Mouse (Mus musculus): ENCODE measurements around the gene Plekhg6. TPM values are rescaled to one million over a fixed set of nuclear protein-coding genes. Genes with fewer than 3 reads are reported as not detected.

Gene Plekhg6
- polyA plus RNA-seq, 2 experiments, result 0.38 to 0.39 TPM

DNA sequence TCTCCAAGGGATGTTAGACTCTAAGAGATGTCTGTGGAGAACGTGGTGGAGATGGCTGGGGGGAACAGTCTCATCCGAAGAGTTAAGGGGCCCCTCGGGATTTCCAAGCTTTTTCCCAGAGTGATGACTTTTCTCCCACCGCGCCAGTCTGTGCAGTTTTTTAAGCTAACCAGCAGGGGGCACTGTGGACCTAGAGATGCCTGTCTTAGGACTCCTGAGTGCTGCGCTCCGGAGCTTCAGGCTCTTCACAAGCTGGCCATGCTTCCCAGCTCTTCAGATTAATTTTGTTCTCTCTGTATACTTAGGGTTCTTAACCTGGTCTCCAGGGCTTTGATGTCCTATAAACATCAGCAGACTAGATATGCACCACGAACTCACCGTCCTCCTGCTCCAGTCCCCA lies 38.2 kb upstream of the Plekhg6 start:
- Histone ChIP-seq H3K9me3 (ENCODE audit: control insufficient read depth, low read length) (no peaks in the 10 kb centered on the region), H3K27ac (no peak overlapping the region), H3K4me1 (replicated peaks; ENCODE audit: control insufficient read depth in 2 of 2, insufficient read depth in 2 of 2, low read length in 1 of 2) (peaks cover 0 to 6% of the 10 kb centered on the region in 2 experiments; a peak in 2 of 4 replicates), H3K36me3 (replicated peaks; ENCODE audit: control insufficient read depth, insufficient read depth, low read depth) (no peaks in the 10 kb centered on the region), H3K4me3 (ENCODE audit: insufficient read depth in 1 of 2, low read depth in 2 of 2, low read length in 2 of 2) (no peak overlapping the region), H3K9ac (replicated peaks) (no peak overlapping the region), H3K4me2 (ENCODE audit: low read depth) (no peak overlapping the region), H3K27me3 (ENCODE audit: control insufficient read depth, insufficient read depth, low read length) (no peaks in the 10 kb centered on the region; the same call in 1 of the 2 replicates)
- TF ChIP-seq CTCF (IDR thresholded peaks at IDR 0.05; ENCODE audit: low read depth), result peak; percentile 88
- TF ChIP-seq EP300 (IDR thresholded peaks at IDR 0.05; ENCODE audit: low read depth), result no peak
- 0 out of 2 replicates have a peak, but pooled peaks have one; percentile 17 for ATAC-seq (ENCODE audit: insufficient read depth)
- peak; percentile 49 to 57 (median 55) for DNase-seq (ENCODE audit: low read depth in 3 of 3, low spot score in 3 of 3)
- 8% methylated on average over 9 of the region's 9 CpGs for WGBS (ENCODE audit: insufficient replicate concordance)

GRCm38 (mm10) chr6:125413326-125413725 lies 32.7 kb upstream of the Plekhg6 start:
- Histone ChIP-seq H3K4me2 (ENCODE audit: low read depth) (no peak overlapping the region), H3K4me3 (ENCODE audit: insufficient read depth in 1 of 2, low read depth in 2 of 2, low read length in 2 of 2) (no peak overlapping the region), H3K27me3 (ENCODE audit: control insufficient read depth, insufficient read depth, low read length) (no peaks in the 10 kb centered on the region; the same call in 1 of the 2 replicates), H3K27ac (no peak overlapping the region), H3K9ac (replicated peaks) (no peak overlapping the region), H3K9me3 (ENCODE audit: control insufficient read depth, low read length) (no peaks in the 10 kb centered on the region), H3K36me3 (replicated peaks; ENCODE audit: control insufficient read depth, insufficient read depth, low read depth) (no peaks in the 10 kb centered on the region), H3K4me1 (replicated peaks; ENCODE audit: control insufficient read depth in 2 of 2, insufficient read depth in 2 of 2, low read length in 1 of 2) (no peaks in the 10 kb centered on the region)
- WGBS (ENCODE audit: insufficient replicate concordance), result 69% methylated on average over 9 of the region's 9 CpGs
- TF ChIP-seq EP300 (IDR thresholded peaks at IDR 0.05; ENCODE audit: low read depth) (no peak), CTCF (IDR thresholded peaks at IDR 0.05; ENCODE audit: low read depth) (no peak)
- DNase-seq (ENCODE audit: low read depth in 3 of 3, low spot score in 3 of 3) (no peak), ATAC-seq (ENCODE audit: insufficient read depth) (no peak)

DNA sequence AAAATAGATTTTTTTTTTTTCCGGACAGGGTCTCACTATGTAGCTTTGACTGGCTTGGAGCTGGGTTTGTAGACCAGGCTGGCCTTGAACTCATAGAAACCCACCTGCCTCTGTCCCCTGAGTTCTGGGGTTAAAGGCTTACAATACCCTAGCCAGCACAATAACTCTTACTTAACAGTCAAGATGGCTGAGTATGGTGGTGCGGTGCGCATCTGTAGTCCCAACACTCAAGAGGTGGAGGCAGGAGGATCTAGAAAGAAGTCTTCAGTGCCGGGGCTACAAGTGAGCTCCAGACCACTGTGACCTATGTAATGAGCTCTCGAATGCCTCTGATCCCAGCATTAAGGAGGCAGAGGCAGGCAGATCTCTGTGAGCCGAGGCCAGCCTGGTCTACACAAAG lies 31.1 kb upstream of the Plekhg6 start:
- Histone ChIP-seq H3K27me3 (ENCODE audit: control insufficient read depth, insufficient read depth, low read length) (no peaks in the 10 kb centered on the region), H3K27ac (no peak overlapping the region), H3K36me3 (replicated peaks; ENCODE audit: control insufficient read depth, insufficient read depth, low read depth) (no peaks in the 10 kb centered on the region), H3K4me2 (ENCODE audit: low read depth) (no peak overlapping the region), H3K9me3 (ENCODE audit: control insufficient read depth, low read length) (no peaks in the 10 kb centered on the region), H3K4me1 (replicated peaks; ENCODE audit: control insufficient read depth in 2 of 2, insufficient read depth in 2 of 2, low read length in 1 of 2) (no peaks in the 10 kb centered on the region), H3K9ac (replicated peaks) (no peak overlapping the region), H3K4me3 (ENCODE audit: insufficient read depth in 1 of 2, low read depth in 2 of 2, low read length in 2 of 2) (no peak overlapping the region)
- 71% methylated on average over 6 of the region's 6 CpGs for WGBS (ENCODE audit: insufficient replicate concordance)
- TF ChIP-seq CTCF (IDR thresholded peaks at IDR 0.05; ENCODE audit: low read depth) (no peak), EP300 (IDR thresholded peaks at IDR 0.05; ENCODE audit: low read depth) (no peak)
- no peak for DNase-seq (ENCODE audit: low read depth in 3 of 3, low spot score in 3 of 3)
- ATAC-seq (ENCODE audit: insufficient read depth), result no peak

DNA sequence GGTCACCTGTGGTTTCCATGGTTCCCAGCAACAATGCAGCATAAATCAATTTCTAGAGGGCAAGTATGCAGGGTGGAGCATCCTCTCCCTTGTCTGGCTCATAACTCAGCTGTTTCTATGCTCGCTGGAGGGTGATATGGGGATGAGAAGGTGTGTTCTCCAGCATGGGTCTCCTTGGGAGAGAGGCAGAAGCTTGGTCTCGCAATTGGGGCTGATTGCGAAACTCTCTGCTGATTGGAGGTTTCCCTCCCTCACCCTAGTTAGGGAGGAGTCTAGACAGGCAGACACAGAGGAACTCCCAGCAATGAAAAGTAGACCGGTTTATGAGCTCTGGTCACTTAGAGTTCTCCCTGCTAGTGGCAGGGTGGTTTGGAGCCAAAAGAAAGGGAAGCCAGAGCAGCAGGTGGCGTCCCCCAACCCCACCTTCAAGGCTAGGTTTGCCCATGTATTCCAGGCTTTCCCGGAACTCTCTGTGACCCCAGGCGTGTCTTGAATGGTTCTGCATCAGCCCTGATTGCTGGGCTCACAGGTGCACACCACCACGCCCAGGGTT lies 30.5 kb upstream of the Plekhg6 start:
- TF ChIP-seq EP300 (IDR thresholded peaks at IDR 0.05; ENCODE audit: low read depth), result no peak
- TF ChIP-seq CTCF (IDR thresholded peaks at IDR 0.05; ENCODE audit: low read depth), result no peak
- Histone ChIP-seq H3K4me1 (replicated peaks; ENCODE audit: control insufficient read depth in 2 of 2, insufficient read depth in 2 of 2, low read length in 1 of 2) (no peaks in the 10 kb centered on the region), H3K4me3 (ENCODE audit: insufficient read depth in 1 of 2, low read depth in 2 of 2, low read length in 2 of 2) (no peak overlapping the region), H3K9ac (replicated peaks) (no peak overlapping the region), H3K4me2 (ENCODE audit: low read depth) (no peak overlapping the region), H3K9me3 (ENCODE audit: control insufficient read depth, low read length) (no peaks in the 10 kb centered on the region), H3K27ac (no peak overlapping the region), H3K27me3 (ENCODE audit: control insufficient read depth, insufficient read depth, low read length) (no peaks in the 10 kb centered on the region), H3K36me3 (replicated peaks; ENCODE audit: control insufficient read depth, insufficient read depth, low read depth) (no peaks in the 10 kb centered on the region)
- ATAC-seq (ENCODE audit: insufficient read depth) (0 out of 2 replicates have a peak, but pooled peaks have one; percentile 15), DNase-seq (ENCODE audit: low read depth in 3 of 3, low spot score in 3 of 3) (peak in 1 of 3 experiments; percentile 24)
- WGBS (ENCODE audit: insufficient replicate concordance), result 24% methylated on average over 8 of the region's 8 CpGs

DNA sequence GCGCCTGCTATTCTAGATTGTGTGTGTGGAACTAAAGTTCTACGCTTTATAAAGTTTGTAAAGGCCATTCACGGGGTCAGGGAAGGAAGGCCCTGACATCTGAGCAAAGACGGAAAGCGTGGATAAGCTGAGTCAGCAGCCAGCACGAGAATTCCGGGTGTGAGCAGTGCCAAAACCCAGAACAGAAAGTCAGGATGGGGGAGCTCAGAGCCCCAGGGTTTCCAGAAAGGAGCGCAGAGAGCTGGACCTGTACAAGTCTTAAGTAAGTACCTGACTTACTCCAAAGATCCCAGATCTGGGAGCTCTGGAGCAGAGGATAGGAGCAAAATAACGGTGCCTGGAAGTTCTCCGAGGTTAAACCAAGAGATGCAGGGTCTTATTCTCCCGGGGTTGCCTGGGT lies 30.0 kb upstream of the Plekhg6 start:
- ATAC-seq (ENCODE audit: insufficient read depth), result no peak

More for the DNA sequence above, 30.0 kb upstream of the Plekhg6 start:
- Histone ChIP-seq H3K36me3 (replicated peaks; ENCODE audit: control insufficient read depth, insufficient read depth, low read depth) (no peaks in the 10 kb centered on the region), H3K4me3 (ENCODE audit: insufficient read depth in 1 of 2, low read depth in 2 of 2, low read length in 2 of 2) (no peak overlapping the region), H3K27me3 (ENCODE audit: control insufficient read depth, insufficient read depth, low read length) (no peaks in the 10 kb centered on the region), H3K4me1 (replicated peaks; ENCODE audit: control insufficient read depth in 2 of 2, insufficient read depth in 2 of 2, low read length in 1 of 2) (no peaks in the 10 kb centered on the region), H3K9me3 (ENCODE audit: control insufficient read depth, low read length) (no peaks in the 10 kb centered on the region), H3K4me2 (ENCODE audit: low read depth) (no peak overlapping the region), H3K27ac (no peak overlapping the region), H3K9ac (replicated peaks) (no peak overlapping the region)
- no peak for DNase-seq (ENCODE audit: low read depth in 3 of 3, low spot score in 3 of 3)
- WGBS (ENCODE audit: insufficient replicate concordance), result 50% methylated on average over 11 of the region's 11 CpGs
- TF ChIP-seq CTCF (IDR thresholded peaks at IDR 0.05; ENCODE audit: low read depth), result no peak
- no peak for TF ChIP-seq EP300 (IDR thresholded peaks at IDR 0.05; ENCODE audit: low read depth)
